8 mouse cellular contexts compared by ENCODE assay signal in the genomic region with DNA sequence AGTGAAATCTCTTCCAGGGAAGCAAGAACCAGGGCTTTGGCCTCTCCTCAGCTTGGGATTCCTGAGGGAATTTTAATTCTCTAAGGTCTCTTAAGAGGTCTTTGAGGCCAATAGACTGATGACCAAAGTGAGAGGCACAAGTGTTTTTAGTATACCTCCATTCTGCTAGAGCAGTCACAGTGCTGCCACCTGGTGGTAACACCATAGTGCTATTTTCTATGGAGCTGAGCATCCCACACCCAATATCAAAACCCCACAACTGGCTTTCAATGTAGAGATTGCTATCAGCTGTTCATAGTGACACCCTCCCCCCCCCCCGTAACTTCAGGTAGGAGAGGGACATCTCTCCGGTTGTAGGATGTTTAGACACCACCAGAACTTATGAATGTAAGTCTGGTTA. TPM values are rescaled to one million over a fixed set of nuclear protein-coding genes. Genes with fewer than 3 reads are reported as not detected.
DNase-seq lines count a peak whose midpoint lies in the region; ATAC-seq lines count a peak whose summit lies in the region.

No protein-coding gene starts in this region.

- DNase-seq in gastrocnemius, adult 18-20 months (ENCODE audit: low spot score), result peak; percentile 64
- no peak for DNase-seq in gastrocnemius, postnatal 25 days
- peak; percentile 82 for DNase-seq in R1 (ENCODE audit: low read depth, low spot score)
- peak; percentile 72 to 90 for DNase-seq in cerebellum, postnatal 25 days
- peak; percentile 77 for DNase-seq in gastrocnemius, postnatal 14 days
- peak; percentile 73 for DNase-seq in layer of hippocampus, adult 9-11 months
- DNase-seq in spleen, adult 18-20 months, result peak; percentile 13 to 78

- intact Hi-C loops in gastrocnemius, postnatal 14 days (cut with DNase I; ENCODE audit: low total_unique reads), result no loop called here

- peak; percentile 77 for ATAC-seq in megakaryocyte, adult 5-6 weeks (ENCODE audit: poor library complexity, severe bottlenecking)

RNA-seq across cellular contexts. Expression of a gene that starts 16.2 kb away (rescaled TPM):
- not detected for total RNA-seq in gastrocnemius, adult 18-20 months (2021)
- not detected for total RNA-seq in gastrocnemius, postnatal 25 days (2021)
- not detected for total RNA-seq in gastrocnemius, postnatal 14 days (2021)
- not detected in 2 replicates for total RNA-seq in megakaryocyte, adult 5-6 weeks (2015)
- not detected in 2 replicates for total RNA-seq in megakaryocyte, adult 5-6 weeks (2017)

RNA-seq across cellular contexts. Expression of a gene that starts 24.2 kb away (rescaled TPM):
- total RNA-seq in gastrocnemius, adult 18-20 months (2021), result not detected
- total RNA-seq in gastrocnemius, postnatal 25 days (2021), result not detected
- total RNA-seq in gastrocnemius, postnatal 14 days (2021), result not detected
- total RNA-seq in megakaryocyte, adult 5-6 weeks (2015), result not detected in 2 replicates
- not detected in 2 replicates for total RNA-seq in megakaryocyte, adult 5-6 weeks (2017)

RNA-seq across cellular contexts. Expression of a gene that starts 28.6 kb away (rescaled TPM):
- total RNA-seq in gastrocnemius, adult 18-20 months (2021), result under 1 TPM; 0.23 to 0.24 TPM
- total RNA-seq in gastrocnemius, postnatal 25 days (2021), result under 1 TPM in 1 of 2 experiments, not detected in 1; 0.38 TPM
- not detected for total RNA-seq in gastrocnemius, postnatal 14 days (2021)
- total RNA-seq in megakaryocyte, adult 5-6 weeks (2015), result not detected in 2 replicates
- 0.20 TPM in 1 of 2 replicates, not detected in the other for total RNA-seq in megakaryocyte, adult 5-6 weeks (2017)

RNA-seq across cellular contexts. Expression of a gene that starts 37.4 kb away (rescaled TPM):
- 10 to 100 TPM; 58.9 to 65.9 TPM for total RNA-seq in gastrocnemius, adult 18-20 months (2021)
- total RNA-seq in gastrocnemius, postnatal 25 days (2021), result 10 to 100 TPM; 47.3 to 64.5 TPM
- 10 to 100 TPM; 63.5 to 67.7 TPM for total RNA-seq in gastrocnemius, postnatal 14 days (2021)
- total RNA-seq in megakaryocyte, adult 5-6 weeks (2015), result 61.1 and 68.5 TPM in 2 replicates
- 58.5 and 63.3 TPM in 2 replicates for total RNA-seq in megakaryocyte, adult 5-6 weeks (2017)

RNA-seq across cellular contexts. Expression of a gene that starts 44.3 kb away (rescaled TPM):
- 10 to 100 TPM; 21.9 to 22.1 TPM for total RNA-seq in gastrocnemius, adult 18-20 months (2021)
- total RNA-seq in gastrocnemius, postnatal 25 days (2021), result 10 to 100 TPM; 18.0 to 20.6 TPM
- total RNA-seq in gastrocnemius, postnatal 14 days (2021), result 10 to 100 TPM; 15.6 to 17.3 TPM
- 85.1 and 90.6 TPM in 2 replicates for total RNA-seq in megakaryocyte, adult 5-6 weeks (2015)
- 22.5 and 32.0 TPM in 2 replicates for total RNA-seq in megakaryocyte, adult 5-6 weeks (2017)
